Mouse (Mus musculus): ENCODE results near the gene Dpy19l2. TPM values are rescaled to one million over a fixed set of nuclear protein-coding genes. Genes with fewer than 3 reads are reported as not detected.

The Dpy19l2 gene
- polyA plus RNA-seq (2015; fragmentation: Nextera tagmentation; extraction: Ambion mirVana), result not detected in 2 replicates

GRCm38 (mm10) chr9:24695700-24696404 is at the start of gene Dpy19l2:
Gene Dpy19l2, minus strand, starts transcription at chr9:24696293.

DNA sequence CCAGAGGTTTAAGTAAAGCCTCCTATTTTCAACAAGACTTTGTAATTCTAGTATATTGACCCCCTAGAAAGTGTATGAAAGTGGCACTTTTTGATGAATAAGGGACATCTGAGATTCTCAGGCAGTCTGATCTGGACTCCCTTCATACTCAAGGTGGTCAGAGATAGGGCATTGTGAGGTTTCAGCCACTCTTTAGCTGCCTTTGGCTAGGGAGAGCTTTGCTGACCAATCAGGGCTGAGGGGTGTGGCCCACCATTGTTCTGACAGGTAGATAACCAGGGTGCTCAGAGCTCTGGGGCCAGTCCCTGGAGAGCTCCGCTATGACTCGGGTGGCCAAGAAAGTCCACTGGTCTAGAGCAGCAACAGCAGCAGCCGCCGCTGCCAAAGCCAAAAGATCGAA is 71.2 kb downstream of the Dpy19l2 start, which contains the start of gene Cypt4:
Gene Cypt4, plus strand, starts transcription at position 301 of the 400 bp plus-strand sequence.

Other genes starting within 250 kb of the Dpy19l2 start
- gene Dpy19l1, start 193.2 kb downstream of the Dpy19l2 start, polyA plus RNA-seq (2015; fragmentation: Nextera tagmentation; extraction: Ambion mirVana), result 6.6 and 7.3 TPM in 2 replicates
- gene Cypt4, start 71.1 kb downstream of the Dpy19l2 start, polyA plus RNA-seq (2015; fragmentation: Nextera tagmentation; extraction: Ambion mirVana), result not detected in 2 replicates
- gene Tbx20, start 78.0 kb upstream of the Dpy19l2 start, polyA plus RNA-seq (2015; fragmentation: Nextera tagmentation; extraction: Ambion mirVana), result not detected in 2 replicates